Mouse (Mus musculus): ENCODE measurements at regions not wholly inside any gene's neighbourhood (a gene's known extent, or its start where the extent isn't known, plus 50 kb on each side); places are given as distances from the start of the nearest gene placed in this dataset.

DNA sequence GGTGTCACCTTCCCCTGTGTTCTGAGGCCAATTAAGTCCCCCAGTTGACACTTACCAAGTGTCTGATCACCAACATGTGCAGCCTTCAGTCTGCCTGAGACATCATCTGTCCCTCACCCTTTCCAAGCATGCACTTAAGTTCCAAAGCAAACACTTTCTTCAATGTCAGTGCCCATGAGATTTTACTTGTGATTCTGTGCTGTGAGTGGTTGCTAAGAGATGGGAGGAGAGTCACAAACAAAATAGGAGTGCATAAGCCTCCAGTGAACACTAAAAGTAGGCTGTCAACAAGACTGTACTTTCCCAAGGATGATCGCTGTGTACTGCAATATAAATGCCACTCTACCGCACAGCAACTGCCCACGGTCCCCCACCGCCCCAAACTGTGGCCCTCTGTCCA, 431.0 kb upstream of the Atp11b start:
- Histone ChIP-seq H3K9me3 (0 out of 2 replicates have a peak, but pooled peaks cover 6% of the 10 kb centered on the region), H3K27me3 (replicated peaks) (no peaks in the 10 kb centered on the region), H3K4me3 (replicated peaks) (no peak overlapping the region), H3K36me3 (replicated peaks; ENCODE audit: low read length) (no peaks in the 10 kb centered on the region), H3K4me1 (no peaks in the 10 kb centered on the region)
- TF ChIP-seq FLI1 (IDR thresholded peaks at IDR 0.05; ENCODE audit: low read length) (no peak), GATA1 (IDR thresholded peaks at IDR 0.05; ENCODE audit: borderline replicate concordance, low read length) (no peak)

DNA sequence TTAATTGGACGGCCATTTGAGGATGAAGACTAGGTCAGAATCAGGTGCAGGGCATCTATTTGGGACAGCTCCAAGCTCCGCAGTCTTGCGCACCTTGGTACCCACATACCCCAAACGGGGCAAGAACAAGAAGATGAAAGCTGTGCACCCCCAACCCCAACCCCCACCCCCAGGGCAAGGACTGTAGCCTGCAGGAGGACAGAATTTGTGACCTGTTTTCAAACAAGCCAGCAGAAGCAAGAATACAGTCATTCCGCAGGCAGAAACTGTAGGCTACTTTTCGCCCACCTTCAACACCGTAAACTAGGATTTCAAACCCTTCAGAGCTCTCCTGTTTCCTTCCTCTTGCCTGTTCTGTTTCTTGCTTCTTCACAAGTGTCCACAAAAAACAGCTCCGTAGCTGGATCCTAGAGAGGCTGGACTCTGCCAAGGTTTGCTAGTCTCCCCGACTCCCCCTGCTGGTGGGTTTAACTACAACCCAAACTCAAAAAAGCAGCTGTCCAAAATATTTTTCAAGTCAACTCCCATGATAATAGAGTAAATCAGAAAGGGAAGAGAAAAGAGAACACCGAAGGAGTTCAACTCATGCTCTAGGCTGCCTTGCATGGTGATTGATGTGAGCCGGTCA, 430.3 kb upstream of the Atp11b start:
- no peak overlapping the region for H3K4me3 ChIP-seq (replicated peaks)
- H3K36me3 ChIP-seq (replicated peaks; ENCODE audit: low read length) = no peaks in the 10 kb centered on the region
- 0 out of 2 replicates have a peak, but pooled peaks cover 6% of the 10 kb centered on the region for H3K9me3 ChIP-seq
- no peaks in the 10 kb centered on the region for H3K4me1 ChIP-seq
- TF ChIP-seq FLI1 (IDR thresholded peaks at IDR 0.05; ENCODE audit: low read length) = no peak
- TF ChIP-seq GATA1 (IDR thresholded peaks at IDR 0.05; ENCODE audit: borderline replicate concordance, low read length) = no peak
- H3K27me3 ChIP-seq (replicated peaks) = no peaks in the 10 kb centered on the region

DNA sequence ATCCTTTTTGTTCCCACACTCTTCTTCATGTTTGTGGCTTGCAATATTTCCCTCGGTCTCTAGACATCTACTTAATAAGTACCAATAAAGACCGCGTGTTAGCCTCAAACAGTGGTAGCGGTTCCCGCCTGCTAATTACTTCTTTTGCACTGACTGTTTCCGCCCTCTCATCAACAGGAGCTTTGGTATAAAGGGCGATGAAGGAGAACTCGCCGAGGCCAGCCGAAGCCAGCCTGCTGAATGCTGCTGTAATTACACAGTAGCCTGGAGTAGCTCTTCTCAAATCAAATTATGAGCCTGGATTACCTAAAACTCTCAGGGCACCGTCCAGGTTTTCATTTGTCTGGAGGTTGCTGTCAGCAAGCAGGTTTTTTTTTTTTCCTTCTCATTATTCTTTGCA, 429.7 kb upstream of the Atp11b start:
- Histone ChIP-seq H3K36me3 (replicated peaks; ENCODE audit: low read length) (no peaks in the 10 kb centered on the region), H3K27me3 (replicated peaks) (no peaks in the 10 kb centered on the region), H3K4me1 (no peaks in the 10 kb centered on the region), H3K9me3 (0 out of 2 replicates have a peak, but pooled peaks cover 6% of the 10 kb centered on the region), H3K4me3 (replicated peaks) (no peak overlapping the region)
- TF ChIP-seq FLI1 (IDR thresholded peaks at IDR 0.05; ENCODE audit: low read length) = no peak
- no peak for TF ChIP-seq GATA1 (IDR thresholded peaks at IDR 0.05; ENCODE audit: borderline replicate concordance, low read length)

DNA sequence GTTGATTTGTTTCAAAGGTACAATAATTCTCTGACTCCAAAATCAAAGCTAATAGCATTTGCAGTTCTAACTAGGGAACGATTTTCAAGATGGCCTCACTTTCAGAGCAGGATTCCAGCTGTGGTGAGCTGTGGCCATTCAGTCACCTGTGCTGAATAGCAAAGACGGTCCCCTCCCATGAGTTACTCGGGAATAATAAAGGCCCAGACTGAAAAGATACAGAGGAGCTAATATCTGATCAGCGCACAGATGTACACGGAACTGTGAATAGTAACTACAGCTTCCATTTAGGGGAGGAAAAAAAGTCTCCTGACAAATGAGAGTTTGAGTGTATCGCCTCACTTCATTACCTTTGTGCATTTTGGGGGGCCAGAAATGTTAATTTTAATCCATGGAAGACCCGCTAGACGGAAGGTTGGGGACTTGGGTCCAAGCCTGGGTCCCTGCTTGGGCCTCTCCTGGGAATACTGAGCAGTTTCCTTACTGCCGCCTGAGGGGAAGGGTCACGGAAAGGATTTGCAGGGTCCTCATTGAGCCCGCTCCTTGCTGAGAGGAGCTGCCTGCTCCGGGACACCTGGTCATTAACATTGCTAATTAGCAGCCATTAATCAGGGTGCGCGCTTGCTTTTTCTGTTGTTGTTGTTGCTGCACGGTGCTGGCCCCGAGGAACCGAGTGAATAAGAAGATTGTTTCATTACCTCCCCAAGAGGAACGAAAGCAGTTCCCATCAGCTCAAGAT, 421.2 kb upstream of the Atp11b start:
- Histone ChIP-seq H3K27me3 (replicated peaks) (peaks cover 2% of the 10 kb centered on the region), H3K4me1 (no peaks in the 10 kb centered on the region), H3K9me3 (0 out of 2 replicates have a peak, but pooled peaks cover 3% of the 10 kb centered on the region), H3K4me3 (replicated peaks) (no peak overlapping the region), H3K36me3 (replicated peaks; ENCODE audit: low read length) (no peaks in the 10 kb centered on the region)
- TF ChIP-seq GATA1 (IDR thresholded peaks at IDR 0.05; ENCODE audit: borderline replicate concordance, low read length) (no peak), FLI1 (IDR thresholded peaks at IDR 0.05; ENCODE audit: low read length) (no peak)

DNA sequence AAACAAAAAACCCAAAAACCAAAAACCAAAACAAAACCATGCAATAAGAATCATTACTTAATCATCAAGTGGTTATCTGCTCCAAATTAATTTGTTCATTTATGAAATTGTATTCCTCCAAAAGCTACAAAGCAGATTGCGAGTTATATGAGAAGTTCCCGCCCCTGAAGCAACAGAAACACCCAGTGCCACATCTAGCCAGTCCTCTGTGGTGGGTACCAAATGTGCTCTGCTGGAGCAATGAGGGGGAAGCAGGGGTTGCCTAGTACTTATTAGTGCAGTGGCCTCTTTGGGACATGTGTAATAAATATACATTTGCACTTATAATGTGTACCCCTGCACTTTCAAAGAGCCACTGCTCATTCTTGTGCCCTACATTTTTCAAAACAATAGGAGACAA, 419.9 kb upstream of the Atp11b start:
- TF ChIP-seq GATA1 (IDR thresholded peaks at IDR 0.05; ENCODE audit: borderline replicate concordance, low read length) = no peak
- no peak for TF ChIP-seq FLI1 (IDR thresholded peaks at IDR 0.05; ENCODE audit: low read length)
- Histone ChIP-seq H3K9me3 (0 out of 2 replicates have a peak, but pooled peaks cover 3% of the 10 kb centered on the region), H3K27me3 (replicated peaks) (peaks cover 2% of the 10 kb centered on the region), H3K36me3 (replicated peaks; ENCODE audit: low read length) (no peaks in the 10 kb centered on the region), H3K4me1 (no peaks in the 10 kb centered on the region), H3K4me3 (replicated peaks) (no peak overlapping the region)

DNA sequence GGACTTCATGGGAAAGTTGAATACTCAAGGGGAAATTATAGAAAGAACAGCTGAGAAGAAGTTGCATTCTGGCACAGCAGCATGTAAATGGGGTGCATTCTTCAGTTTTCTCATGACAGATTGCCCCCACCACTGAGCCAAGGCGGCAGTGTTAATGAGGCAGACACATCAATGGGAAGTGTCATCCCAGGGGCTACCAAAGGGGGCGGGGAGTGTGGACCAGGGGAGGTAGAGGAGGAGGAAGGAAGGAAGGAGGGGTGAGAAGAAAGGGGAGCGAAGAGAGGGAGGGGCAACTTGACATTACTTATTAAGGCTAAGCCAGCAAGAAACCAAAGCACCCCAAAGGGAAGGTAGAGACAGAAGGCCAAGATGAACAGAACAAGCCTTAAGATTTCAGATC, 419.4 kb upstream of the Atp11b start:
- peaks cover 2% of the 10 kb centered on the region for H3K27me3 ChIP-seq (replicated peaks)
- no peaks in the 10 kb centered on the region for H3K36me3 ChIP-seq (replicated peaks; ENCODE audit: low read length)
- H3K4me1 ChIP-seq = no peaks in the 10 kb centered on the region
- H3K4me3 ChIP-seq (replicated peaks) = no peak overlapping the region
- no peak for TF ChIP-seq GATA1 (IDR thresholded peaks at IDR 0.05; ENCODE audit: borderline replicate concordance, low read length)
- no peak for TF ChIP-seq FLI1 (IDR thresholded peaks at IDR 0.05; ENCODE audit: low read length)
- 0 out of 2 replicates have a peak, but pooled peaks cover 3% of the 10 kb centered on the region for H3K9me3 ChIP-seq

DNA sequence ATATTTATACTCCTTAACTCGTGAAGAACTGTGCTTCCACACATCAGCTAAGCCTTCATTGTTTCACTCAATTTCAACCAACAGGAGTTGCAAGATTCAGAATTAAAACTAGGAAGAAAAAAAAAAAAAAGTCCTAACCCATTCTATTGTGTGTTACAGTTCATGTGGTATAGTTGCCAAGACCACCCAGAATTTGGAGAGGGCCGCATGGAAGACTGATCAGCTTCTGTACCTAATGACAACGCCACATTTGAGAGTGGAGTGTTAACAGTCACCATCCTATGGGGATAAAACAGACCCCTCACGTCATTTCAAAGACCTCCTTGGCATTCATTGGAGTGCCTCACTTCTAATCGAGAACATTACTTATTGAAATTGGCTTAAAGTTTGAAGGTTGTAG, 418.1 kb upstream of the Atp11b start:
- Histone ChIP-seq H3K9me3 (0 out of 2 replicates have a peak, but pooled peaks cover 2% of the 10 kb centered on the region), H3K4me3 (replicated peaks) (no peak overlapping the region), H3K4me1 (no peaks in the 10 kb centered on the region), H3K36me3 (replicated peaks; ENCODE audit: low read length) (no peaks in the 10 kb centered on the region), H3K27me3 (replicated peaks) (peaks cover 6% of the 10 kb centered on the region)
- no peak for TF ChIP-seq GATA1 (IDR thresholded peaks at IDR 0.05; ENCODE audit: borderline replicate concordance, low read length)
- TF ChIP-seq FLI1 (IDR thresholded peaks at IDR 0.05; ENCODE audit: low read length) = no peak

DNA sequence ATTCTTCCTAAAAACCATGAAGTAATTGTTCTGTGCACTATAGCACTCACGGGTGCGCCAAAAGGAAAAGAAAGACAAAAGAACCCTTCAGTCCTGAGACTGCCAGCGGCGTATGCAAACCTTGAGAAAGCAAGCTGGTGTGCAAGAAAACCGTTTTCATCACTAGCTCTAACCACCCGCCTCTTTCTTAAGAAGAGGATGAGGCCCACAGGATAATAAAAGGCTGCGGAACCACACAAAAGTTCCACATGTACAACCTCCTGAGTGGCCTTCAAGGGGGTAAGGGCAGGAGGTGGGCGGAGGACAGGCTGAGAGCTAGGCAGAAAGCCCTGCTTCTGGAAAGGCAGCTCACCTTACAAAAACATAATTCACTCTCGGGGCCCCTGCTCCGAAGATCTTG, 413.4 kb upstream of the Atp11b start:
- no peak overlapping the region for H3K4me3 ChIP-seq (replicated peaks)
- H3K36me3 ChIP-seq (replicated peaks; ENCODE audit: low read length) = no peaks in the 10 kb centered on the region
- H3K27me3 ChIP-seq (replicated peaks) = peaks cover 8% of the 10 kb centered on the region
- H3K4me1 ChIP-seq = no peaks in the 10 kb centered on the region
- TF ChIP-seq FLI1 (IDR thresholded peaks at IDR 0.05; ENCODE audit: low read length) (no peak), GATA1 (IDR thresholded peaks at IDR 0.05; ENCODE audit: borderline replicate concordance, low read length) (no peak)
- peaks cover 12% of the 10 kb centered on the region for H3K9me3 ChIP-seq

DNA sequence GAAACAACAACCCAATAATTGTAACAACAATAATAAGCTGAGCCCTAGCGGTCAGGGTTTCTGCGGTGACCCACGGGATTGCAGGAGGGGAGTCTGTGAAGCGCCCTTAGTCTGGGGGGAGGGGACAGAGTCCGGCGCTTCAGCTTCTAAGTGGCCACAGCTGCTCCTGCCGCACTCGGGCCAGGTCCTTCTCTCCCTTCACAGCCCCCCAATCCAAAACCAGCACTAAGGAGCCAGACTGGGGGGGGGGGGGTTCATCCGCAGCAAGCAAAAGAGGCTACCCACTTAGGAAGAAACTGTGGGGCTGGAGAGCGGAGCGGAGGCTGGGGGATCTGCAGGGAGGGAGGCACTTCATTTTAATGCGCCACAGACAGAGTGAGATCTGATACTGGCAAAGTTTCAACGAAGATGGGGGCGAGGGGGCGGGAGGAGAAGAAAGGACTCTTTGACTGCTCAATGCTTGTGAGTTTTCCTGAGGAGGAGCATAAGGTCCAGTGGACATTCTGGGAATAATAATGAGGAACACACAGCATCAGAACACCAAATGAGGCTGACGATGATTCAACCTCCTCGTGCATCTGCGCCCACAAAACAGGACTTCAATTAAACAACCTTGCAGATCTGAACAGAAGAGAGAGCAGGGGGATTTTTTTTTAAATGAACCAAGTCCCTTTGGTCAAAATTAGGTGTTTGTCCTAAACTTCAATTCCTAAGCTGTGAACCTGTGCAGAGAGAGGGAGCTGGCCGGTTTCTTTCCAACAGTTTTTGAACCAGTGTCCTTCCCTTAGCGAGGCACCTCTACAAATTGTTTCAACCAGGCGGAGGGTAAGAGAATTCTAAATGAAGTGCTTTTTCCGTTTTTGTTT, 412.7 kb upstream of the Atp11b start:
- Histone ChIP-seq H3K36me3 (replicated peaks; ENCODE audit: low read length) (no peaks in the 10 kb centered on the region), H3K4me3 (replicated peaks) (no peak overlapping the region), H3K9me3 (peaks cover 12% of the 10 kb centered on the region), H3K27me3 (replicated peaks) (peaks cover 8% of the 10 kb centered on the region), H3K4me1 (no peaks in the 10 kb centered on the region)
- TF ChIP-seq FLI1 (IDR thresholded peaks at IDR 0.05; ENCODE audit: low read length) (no peak), GATA1 (IDR thresholded peaks at IDR 0.05; ENCODE audit: borderline replicate concordance, low read length) (no peak)

Data from megakaryocyte, embryonic 14.5 days (primary cell).